Mouse (Mus musculus) myocyte (in vitro differentiated cells): ENCODE measurements around the gene Marveld1.

Experiments
- CEBPB ChIP-seq: IDR thresholded peaks from 2 replicates; pipeline ENCODE4 v1.6.1; 2011; ENCODE audit warnings: mild to moderate bottlenecking, moderate library complexity; ENCODE audit not compliant: poor library complexity, insufficient read depth, severe bottlenecking
- E2F4 ChIP-seq: IDR thresholded peaks from one replicate; pipeline ENCODE4 v1.6.1; 2011; ENCODE audit warnings: mild to moderate bottlenecking, control low read depth, moderate library complexity; ENCODE audit not compliant: insufficient read depth
- MAX ChIP-seq: IDR thresholded peaks from one replicate; pipeline ENCODE4 v1.6.1; 2011; ENCODE audit warnings: low read depth, mild to moderate bottlenecking, control low read depth
- MYOD1 ChIP-seq, 3 experiments: IDR thresholded peaks; one replicate each; pipeline ENCODE4 v1.6.1; 2011; ENCODE audit warnings: control low read depth in 2 of 3, low read depth in 2 of 3, mild to moderate bottlenecking in 2 of 3, moderate library complexity in 1 of 3; ENCODE audit not compliant: insufficient read length in 2 of 3, control insufficient read depth in 1 of 3
- MYOG ChIP-seq, 3 experiments: IDR thresholded peaks; one replicate each; pipeline ENCODE4 v1.6.1; 2011; ENCODE audit warnings: control low read depth in 2 of 3, low read depth in 2 of 3, mild to moderate bottlenecking in 2 of 3; ENCODE audit not compliant: insufficient read length in 2 of 3, control insufficient read depth in 1 of 3, insufficient read depth in 1 of 3
- POLR2A ChIP-seq: IDR thresholded peaks from one replicate; pipeline ENCODE4 v1.6.1; 2011; ENCODE audit warnings: low read depth, mild to moderate bottlenecking, control low read depth, moderate library complexity; ENCODE audit not compliant: insufficient read length
- POLR2AphosphoS2 ChIP-seq: IDR thresholded peaks from one replicate; pipeline ENCODE4 v1.6.1; 2011; ENCODE audit warnings: low read depth, control low read depth; ENCODE audit not compliant: insufficient read length
- REST ChIP-seq: IDR thresholded peaks from one replicate; pipeline ENCODE4 v1.6.1; 2011; ENCODE audit warnings: mild to moderate bottlenecking, control low read depth, moderate library complexity; ENCODE audit not compliant: insufficient read depth, insufficient read length
- SRF ChIP-seq: IDR thresholded peaks from one replicate; pipeline ENCODE4 v1.6.1; 2011; ENCODE audit warnings: low read depth; ENCODE audit not compliant: control insufficient read depth, insufficient read length
- TCF12 ChIP-seq: IDR thresholded peaks from one replicate; pipeline ENCODE4 v1.6.1; 2011; ENCODE audit warnings: mild to moderate bottlenecking, control low read depth; ENCODE audit not compliant: poor library complexity, insufficient read depth, severe bottlenecking
- TCF3 ChIP-seq: IDR thresholded peaks from one replicate; pipeline ENCODE4 v1.6.1; 2011; ENCODE audit warnings: low read depth, control low read depth; ENCODE audit not compliant: insufficient read length
- USF1 ChIP-seq: IDR thresholded peaks from one replicate; pipeline ENCODE4 v1.6.1; 2011; ENCODE audit warnings: low read depth, mild to moderate bottlenecking, control low read depth, moderate library complexity

DNA sequence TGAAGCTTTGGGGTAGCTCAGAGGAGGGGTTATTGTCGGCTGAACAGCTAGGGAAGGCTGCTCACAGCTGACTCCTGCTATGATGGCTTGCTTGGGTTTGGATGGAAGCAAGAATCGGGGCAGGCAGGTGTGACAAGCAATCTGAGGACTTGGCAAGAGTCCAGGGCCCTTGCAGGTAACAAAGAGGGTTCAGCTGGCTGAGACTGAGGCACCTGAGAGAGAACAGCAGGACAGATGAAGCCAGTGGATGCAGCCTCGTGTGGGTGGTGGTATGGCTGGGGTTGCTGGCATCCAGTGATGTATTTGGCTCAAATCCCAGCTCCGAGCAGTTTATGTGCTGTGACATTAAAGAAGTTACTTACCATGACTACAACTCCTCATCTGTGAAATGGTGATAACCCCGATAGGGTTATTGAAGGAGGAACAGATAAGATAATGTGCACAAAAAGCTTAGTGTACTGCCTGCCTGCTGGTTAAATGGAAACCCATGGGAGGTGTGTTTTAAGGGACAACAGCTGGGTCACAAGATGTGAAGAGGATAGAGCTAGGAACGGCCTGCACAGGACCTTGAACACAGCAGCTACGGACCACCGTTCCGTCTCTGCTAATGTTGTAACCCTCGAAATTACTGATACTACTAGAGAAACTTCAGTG lies 22.2 kb downstream of the Marveld1 start:
- no peak for TF ChIP-seq TCF3
- TF ChIP-seq POLR2A: no peak
- no peak for TF ChIP-seq E2F4
- TF ChIP-seq TCF12: no peak
- no peak for TF ChIP-seq MYOG (IDR thresholded peaks at IDR 0.05; ENCODE audit: control insufficient read depth in 1 of 3, insufficient read depth in 1 of 3, insufficient read length in 2 of 3, low read depth in 2 of 3)
- TF ChIP-seq USF1: no peak
- TF ChIP-seq REST: no peak
- TF ChIP-seq MAX: no peak
- no peak for TF ChIP-seq MYOD1 (IDR thresholded peaks at IDR 0.05; ENCODE audit: control insufficient read depth in 1 of 3, insufficient read length in 2 of 3, low read depth in 2 of 3)
- TF ChIP-seq POLR2AphosphoS2: no peak
- TF ChIP-seq CEBPB: no peak
- TF ChIP-seq SRF: no peak
